ENCODE assay signal across 12 mouse cellular contexts in genomic region chr5:128684621-128685020, GRCm38 (mm10). TPM values are rescaled to one million over a fixed set of nuclear protein-coding genes. Genes with fewer than 3 reads are reported as not detected.
DNase-seq lines count a peak whose midpoint lies in the region; ATAC-seq lines count a peak whose summit lies in the region.
"Had no signal": no experiment of that assay in that cellular context is flagged by ENCODE, and none has a peak within 500 bp of the region (broad histone marks: within the 10 kb centered on the region; RNA-seq: fewer than 3 reads in every experiment).

No protein-coding gene starts in this region.

- no peak overlapping the region for H3K27ac ChIP-seq in embryonic facial prominence, embryonic 11.5 days (replicated peaks; ENCODE audit: low read depth, low read length)
- no peak overlapping the region for H3K27ac ChIP-seq in embryonic facial prominence, embryonic 10.5 days (replicated peaks)
- peak overlapping the region; percentile 82 for H3K27ac ChIP-seq in hindbrain, embryonic 10.5 days
- no peak overlapping the region for H3K27ac ChIP-seq in midbrain, embryonic 11.5 days (ENCODE audit: low read depth, low read length)
- H3K27ac ChIP-seq: left cerebral cortex, adult 2 months had no signal

- H3K4me1 ChIP-seq in embryonic facial prominence, embryonic 11.5 days (ENCODE audit: control insufficient read depth, insufficient read depth, low read length): peaks cover 3% of the 10 kb centered on the region; the same call in 1 of the 2 replicates
- H3K4me1 ChIP-seq in embryonic facial prominence, embryonic 10.5 days: peaks cover 12% of the 10 kb centered on the region
- H3K4me1 ChIP-seq in hindbrain, embryonic 10.5 days (replicated peaks): peaks cover 17% of the 10 kb centered on the region
- H3K4me1 ChIP-seq in midbrain, embryonic 11.5 days (ENCODE audit: control insufficient read depth, insufficient read depth, low read length): peaks cover 11% of the 10 kb centered on the region

- no peak overlapping the region for H3K4me2 ChIP-seq in embryonic facial prominence, embryonic 11.5 days (ENCODE audit: low read depth, low read length)
- peak overlapping the region; percentile 22; the same call in 1 of the 2 replicates for H3K4me2 ChIP-seq in midbrain, embryonic 11.5 days
- H3K4me2 ChIP-seq: heart, embryonic 11.5 days had no signal

- no peaks in the 10 kb centered on the region for H3K27me3 ChIP-seq in embryonic facial prominence, embryonic 11.5 days (ENCODE audit: control insufficient read depth, insufficient read depth, low read length)
- H3K27me3 ChIP-seq in embryonic facial prominence, embryonic 10.5 days (replicated peaks; ENCODE audit: low read depth, poor library complexity, severe bottlenecking): peaks cover 30% of the 10 kb centered on the region
- H3K27me3 ChIP-seq in hindbrain, embryonic 10.5 days (ENCODE audit: insufficient read depth, poor library complexity, severe bottlenecking): peaks cover 20% of the 10 kb centered on the region; the same call in 1 of the 2 replicates
- no peaks in the 10 kb centered on the region for H3K27me3 ChIP-seq in midbrain, embryonic 11.5 days (ENCODE audit: control insufficient read depth, insufficient read depth, low read length)

- no peaks in the 10 kb centered on the region for H3K36me3 ChIP-seq in embryonic facial prominence, embryonic 11.5 days (replicated peaks; ENCODE audit: control insufficient read depth, insufficient read depth, low read depth, low read length)
- H3K36me3 ChIP-seq in embryonic facial prominence, embryonic 10.5 days (replicated peaks): no peaks in the 10 kb centered on the region
- H3K36me3 ChIP-seq in hindbrain, embryonic 10.5 days: no peaks in the 10 kb centered on the region
- H3K36me3 ChIP-seq in midbrain, embryonic 11.5 days (ENCODE audit: control insufficient read depth, insufficient read depth, low read length): no peaks in the 10 kb centered on the region

- H3K9ac ChIP-seq in embryonic facial prominence, embryonic 11.5 days (replicated peaks; ENCODE audit: low read length): no peak overlapping the region
- peak overlapping the region; percentile 7; the same call in 1 of the 2 replicates for H3K9ac ChIP-seq in midbrain, embryonic 11.5 days (ENCODE audit: low read length)

- intact Hi-C loops in left cerebral cortex, postnatal 14 days (cut with DNase I): no loop called here

- no peaks in the 10 kb centered on the region for H3K9me3 ChIP-seq in embryonic facial prominence, embryonic 11.5 days (replicated peaks; ENCODE audit: control insufficient read depth, low read length)
- peaks cover 13% of the 10 kb centered on the region for H3K9me3 ChIP-seq in embryonic facial prominence, embryonic 10.5 days
- H3K9me3 ChIP-seq in hindbrain, embryonic 10.5 days: peaks cover 16% of the 10 kb centered on the region
- H3K9me3 ChIP-seq in midbrain, embryonic 11.5 days (ENCODE audit: control insufficient read depth, low read length): no peaks in the 10 kb centered on the region; the same call in 1 of the 2 replicates

- 0 out of 2 replicates have a peak, but pooled peaks have one; percentile 67 for ATAC-seq in embryonic facial prominence, embryonic 11.5 days (replicated peaks; ENCODE audit: insufficient number of reproducible peaks, low FRiP score, low TSS enrichment, low read depth)
- ATAC-seq in midbrain, embryonic 11.5 days (ENCODE audit: low FRiP score): peak; percentile 73

- no peak overlapping the region for H3K4me3 ChIP-seq in embryonic facial prominence, embryonic 11.5 days (ENCODE audit: low read depth, low read length)
- H3K4me3 ChIP-seq in embryonic facial prominence, embryonic 10.5 days: no peak overlapping the region
- peak overlapping the region; percentile 32 for H3K4me3 ChIP-seq in hindbrain, embryonic 10.5 days
- no peak overlapping the region for H3K4me3 ChIP-seq in midbrain, embryonic 11.5 days (ENCODE audit: low read depth, low read length)
- H3K4me3 ChIP-seq: left cerebral cortex, adult 2 months had no signal

- 13% methylated on average over 15 of the region's 15 CpGs for whole genome bisulfite sequencing in embryonic facial prominence, embryonic 11.5 days
- 15% methylated on average over 15 of the region's 15 CpGs for WGBS in embryonic facial prominence, embryonic 10.5 days
- 5% methylated on average over 15 of the region's 15 CpGs for WGBS in hindbrain, embryonic 10.5 days
- WGBS in midbrain, embryonic 11.5 days: 4% methylated on average over 15 of the region's 15 CpGs

- DNase-seq in embryonic facial prominence, embryonic 11.5 days (ENCODE audit: low spot score): no peak
- DNase-seq in embryonic facial prominence, embryonic 10.5 days (ENCODE audit: low spot score): no peak
- DNase-seq in embryo, embryonic 10 days (ENCODE audit: low spot score): peak; percentile 71
- peak; percentile 44 for DNase-seq in hindbrain, embryonic 10.5 days (ENCODE audit: low spot score)
- peak; percentile 93 for DNase-seq in midbrain, embryonic 11.5 days (ENCODE audit: low spot score, missing footprints)
- DNase-seq in urinary bladder, adult 18-20 months (ENCODE audit: low spot score in 2 of 2): no peak
- DNase-seq in liver: no peak
- no peak for DNase-seq in left cerebral cortex, postnatal 14 days (ENCODE audit: low spot score in 2 of 2)
- DNase-seq: spleen, adult 18-20 months had no signal

RNA-seq across cellular contexts. Expression of gene Piwil1, which starts 17.7 kb away (rescaled TPM):
- not detected in 2 replicates for polyA plus RNA-seq in embryonic facial prominence, embryonic 11.5 days (2014; fragmentation: Nextera tagmentation; extraction: Ambion mirVana)
- 0.06 TPM in 1 of 2 replicates, not detected in the other for polyA plus RNA-seq in embryonic facial prominence, embryonic 10.5 days (2016; fragmentation: Nextera tagmentation; extraction: Ambion mirVana)
- polyA plus RNA-seq in hindbrain, embryonic 10.5 days (2016; fragmentation: Nextera tagmentation; extraction: Ambion mirVana): 0.14 TPM in 1 of 2 replicates, not detected in the other
- 0.14 TPM in 1 of 2 replicates, not detected in the other for polyA plus RNA-seq in midbrain, embryonic 11.5 days (2014; fragmentation: Nextera tagmentation; extraction: Ambion mirVana)
- total RNA-seq in left cerebral cortex, postnatal 14 days (2021): under 1 TPM in 1 of 2 experiments, not detected in 1; 0.13 TPM
- total RNA-seq: common myeloid progenitor, adult 5-6 weeks; left cerebral cortex, adult 2 months had no signal
- polyA plus RNA-seq: heart, embryonic 11.5 days had no signal

Comparison
In these comparisons a context has a peak if more than half of its experiments do, and no peak if none do; other contexts are left out.
1. DNase-seq: peak in embryo, embryonic 10 days (single experiment), hindbrain, embryonic 10.5 days (single experiment) and midbrain, embryonic 11.5 days (single experiment); none in embryonic facial prominence, embryonic 11.5 days (single experiment), embryonic facial prominence, embryonic 10.5 days (single experiment), urinary bladder, adult 18-20 months (0 of 2), liver (single experiment) and left cerebral cortex, postnatal 14 days (0 of 2).